Mouse (Mus musculus): ENCODE results near the gene Odaph. TPM values are rescaled to one million over a fixed set of nuclear protein-coding genes. Genes with fewer than 3 reads are reported as not detected.

The Odaph gene
- polyA plus RNA-seq, 1 experiment from 2014 or later = not detected

DNA sequence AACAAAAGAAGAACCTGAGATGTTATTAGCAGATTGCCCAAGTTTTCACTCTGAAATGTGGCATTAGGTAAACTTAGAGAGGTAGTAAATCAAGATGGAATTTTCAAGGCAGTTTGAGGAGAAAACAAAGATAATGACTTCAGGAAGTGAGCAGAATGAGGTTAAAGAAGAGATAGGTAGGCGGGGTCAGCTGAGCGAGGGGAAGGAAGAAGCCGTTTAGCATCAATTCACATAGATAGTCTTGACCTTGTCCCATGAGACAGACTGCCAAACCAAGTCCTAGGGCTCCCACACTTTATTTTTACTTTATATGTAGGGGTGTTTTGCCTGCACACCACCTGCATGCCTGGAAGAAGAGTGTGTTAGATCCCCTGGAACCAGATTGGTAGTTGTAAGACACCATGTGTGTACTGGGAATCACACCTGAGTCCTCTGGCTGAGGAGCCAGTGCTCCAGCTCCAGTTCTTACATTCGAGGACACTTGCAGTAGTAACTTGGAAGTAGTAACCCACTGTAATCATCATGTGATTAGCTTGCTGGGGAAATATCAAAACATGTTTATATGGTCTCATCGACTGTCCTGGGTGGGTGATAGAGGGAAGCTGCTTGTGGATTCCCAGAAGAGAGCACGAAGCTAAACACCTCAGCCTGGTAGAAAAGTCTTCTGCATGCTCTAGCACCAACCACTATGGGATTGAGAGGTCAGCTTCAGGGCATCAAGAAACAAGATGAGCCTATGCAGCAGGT is 4.1 kb downstream of the Odaph start:
- no peak for ATAC-seq (ENCODE audit: insufficient number of reproducible peaks, insufficient read depth, low FRiP score, low read depth)
- Histone ChIP-seq H3K36me3 (ENCODE audit: control insufficient read depth, insufficient read depth, low read length) (no peaks in the 10 kb centered on the region), H3K27ac (replicated peaks in 1 of 2; ENCODE audit: control insufficient read depth in 1 of 2, insufficient read depth in 1 of 2, low read depth in 2 of 2, low read length in 2 of 2) (no peak overlapping the region), H3K4me3 (ENCODE audit: control insufficient read depth in 1 of 2, insufficient read depth in 1 of 2, low read depth in 1 of 2, low read length in 2 of 2) (no peak overlapping the region), H3K9ac (ENCODE audit: low read length) (no peak overlapping the region), H3K27me3 (ENCODE audit: control insufficient read depth, insufficient read depth, low read length) (no peaks in the 10 kb centered on the region), H3K4me1 (ENCODE audit: control insufficient read depth in 2 of 2, insufficient read depth in 2 of 2, low read length in 2 of 2) (no peaks in the 10 kb centered on the region), H3K4me2 (ENCODE audit: low read length) (no peak overlapping the region), H3K9me3 (ENCODE audit: control insufficient read depth, low read length) (no peaks in the 10 kb centered on the region)
- WGBS = 75% methylated on average over 6 of the region's 6 CpGs

DNA sequence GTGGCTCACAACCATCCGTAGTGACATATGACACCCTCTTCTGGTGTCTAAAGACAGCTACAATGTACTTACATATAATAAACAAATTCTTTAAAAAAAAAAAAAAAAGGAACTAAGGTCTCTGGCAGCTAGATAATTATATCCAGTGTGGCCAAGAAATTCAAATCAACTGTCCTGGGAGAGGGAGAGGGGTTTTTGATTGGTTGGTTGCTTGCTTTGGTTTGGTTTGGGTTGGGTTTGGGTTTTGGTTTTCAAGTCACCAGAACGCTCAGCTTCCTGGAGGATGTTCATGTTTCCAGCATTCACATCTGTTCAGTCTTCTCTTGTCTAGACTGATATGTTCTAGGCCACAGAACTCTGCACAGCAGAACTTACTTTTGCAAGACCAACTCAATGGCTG is 5.8 kb downstream of the Odaph start:
- no peak overlapping the region for H3K4me2 ChIP-seq (ENCODE audit: low read length)
- H3K9me3 ChIP-seq (ENCODE audit: control insufficient read depth, low read length) = no peaks in the 10 kb centered on the region
- H3K4me1 ChIP-seq (ENCODE audit: control insufficient read depth in 2 of 2, insufficient read depth in 2 of 2, low read length in 2 of 2) = no peaks in the 10 kb centered on the region
- 83% methylated on average over 2 of the region's 2 CpGs for WGBS
- no peaks in the 10 kb centered on the region for H3K27me3 ChIP-seq (ENCODE audit: control insufficient read depth, insufficient read depth, low read length)
- H3K9ac ChIP-seq (ENCODE audit: low read length) = no peak overlapping the region
- H3K27ac ChIP-seq (replicated peaks in 1 of 2; ENCODE audit: control insufficient read depth in 1 of 2, insufficient read depth in 1 of 2, low read depth in 2 of 2, low read length in 2 of 2) = no peak overlapping the region
- ATAC-seq (ENCODE audit: insufficient number of reproducible peaks, insufficient read depth, low FRiP score, low read depth) = no peak
- no peak overlapping the region for H3K4me3 ChIP-seq (ENCODE audit: control insufficient read depth in 1 of 2, insufficient read depth in 1 of 2, low read depth in 1 of 2, low read length in 2 of 2)
- H3K36me3 ChIP-seq (ENCODE audit: control insufficient read depth, insufficient read depth, low read length) = no peaks in the 10 kb centered on the region

DNA sequence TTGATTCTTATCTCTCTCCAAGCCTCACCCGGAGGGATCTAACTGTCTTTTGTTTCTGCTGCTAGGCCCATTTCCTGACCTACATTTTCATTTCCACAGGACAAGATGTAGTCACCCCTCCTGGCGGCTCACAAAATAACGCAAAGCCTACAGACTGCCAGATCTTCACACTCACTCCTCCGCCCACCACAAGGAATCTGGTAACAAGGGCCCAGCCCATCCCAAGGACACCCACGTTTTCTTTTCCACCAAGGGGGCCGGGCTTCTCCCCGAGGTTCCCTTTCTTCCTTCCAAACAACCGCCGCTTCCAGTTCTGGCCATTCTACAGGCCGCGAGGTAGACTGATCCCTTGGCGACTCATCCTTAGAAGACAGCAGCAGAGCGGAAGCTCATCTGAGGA is 7.3 kb downstream of the Odaph start:
- Histone ChIP-seq H3K4me1 (ENCODE audit: control insufficient read depth in 2 of 2, insufficient read depth in 2 of 2, low read length in 2 of 2) (no peaks in the 10 kb centered on the region), H3K9me3 (ENCODE audit: control insufficient read depth, low read length) (peaks cover 11% of the 10 kb centered on the region), H3K4me2 (ENCODE audit: low read length) (no peak overlapping the region), H3K27ac (replicated peaks in 1 of 2; ENCODE audit: control insufficient read depth in 1 of 2, insufficient read depth in 1 of 2, low read depth in 2 of 2, low read length in 2 of 2) (no peak overlapping the region), H3K27me3 (ENCODE audit: control insufficient read depth, insufficient read depth, low read length) (no peaks in the 10 kb centered on the region), H3K4me3 (ENCODE audit: control insufficient read depth in 1 of 2, insufficient read depth in 1 of 2, low read depth in 1 of 2, low read length in 2 of 2) (no peak overlapping the region), H3K36me3 (ENCODE audit: control insufficient read depth, insufficient read depth, low read length) (no peaks in the 10 kb centered on the region), H3K9ac (ENCODE audit: low read length) (no peak overlapping the region)
- WGBS = 52% methylated on average over 13 of the region's 13 CpGs
- ATAC-seq (ENCODE audit: insufficient number of reproducible peaks, insufficient read depth, low FRiP score, low read depth) = no peak

DNA sequence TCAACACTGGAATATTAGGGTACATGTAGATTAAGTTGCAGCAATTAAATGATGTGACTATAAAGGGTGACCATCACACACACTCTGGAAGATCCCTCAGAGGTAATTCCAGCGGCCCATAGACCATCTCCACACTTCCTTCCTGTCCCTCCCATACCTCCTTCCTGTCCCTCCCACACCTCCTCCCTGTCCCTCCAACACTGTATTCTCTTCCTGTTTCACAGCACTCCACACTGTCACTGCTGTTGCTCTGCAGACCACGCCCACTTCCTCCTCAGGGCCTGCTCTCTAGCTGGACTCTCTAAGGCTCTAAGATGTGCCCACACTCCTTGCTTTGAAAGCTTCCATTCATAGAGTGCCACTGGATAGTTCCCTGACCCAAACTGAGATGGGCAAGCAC is 13.5 kb downstream of the Odaph start:
- H3K27me3 ChIP-seq (ENCODE audit: control insufficient read depth, insufficient read depth, low read length) = no peaks in the 10 kb centered on the region
- H3K27ac ChIP-seq (replicated peaks in 1 of 2; ENCODE audit: control insufficient read depth in 1 of 2, insufficient read depth in 1 of 2, low read depth in 2 of 2, low read length in 2 of 2) = no peak overlapping the region
- H3K4me2 ChIP-seq (ENCODE audit: low read length) = no peak overlapping the region
- no peaks in the 10 kb centered on the region for H3K4me1 ChIP-seq (ENCODE audit: control insufficient read depth in 2 of 2, insufficient read depth in 2 of 2, low read length in 2 of 2)
- no peak for ATAC-seq (ENCODE audit: insufficient number of reproducible peaks, insufficient read depth, low FRiP score, low read depth)
- H3K36me3 ChIP-seq (ENCODE audit: control insufficient read depth, insufficient read depth, low read length) = no peaks in the 10 kb centered on the region
- 45% methylated on average over 2 of the region's 2 CpGs for WGBS
- H3K9ac ChIP-seq (ENCODE audit: low read length) = no peak overlapping the region
- H3K9me3 ChIP-seq (ENCODE audit: control insufficient read depth, low read length) = peaks cover 13% of the 10 kb centered on the region
- no peak overlapping the region for H3K4me3 ChIP-seq (ENCODE audit: control insufficient read depth in 1 of 2, insufficient read depth in 1 of 2, low read depth in 1 of 2, low read length in 2 of 2)

DNA sequence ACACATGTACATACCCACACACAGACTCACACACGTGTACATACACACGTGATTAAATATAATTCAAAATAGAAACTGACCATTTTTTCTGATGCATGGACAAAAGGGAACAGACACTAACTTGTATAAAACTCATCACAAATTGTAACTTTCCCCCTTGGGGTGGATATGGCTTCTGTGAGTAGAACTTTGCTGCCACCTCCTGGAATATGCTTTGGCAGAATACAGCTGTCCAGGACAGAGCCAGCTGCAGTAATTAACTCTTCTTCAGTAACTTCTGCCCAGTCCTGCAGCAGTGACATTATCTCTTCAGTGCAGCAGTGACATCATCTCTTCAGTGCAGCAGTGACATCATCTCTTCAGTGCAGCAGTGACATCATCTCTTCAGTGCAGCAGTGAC is 15.7 kb downstream of the Odaph start:
- H3K4me2 ChIP-seq (ENCODE audit: low read length) = no peak overlapping the region
- no peak overlapping the region for H3K4me3 ChIP-seq (ENCODE audit: control insufficient read depth in 1 of 2, insufficient read depth in 1 of 2, low read depth in 1 of 2, low read length in 2 of 2)
- ATAC-seq (ENCODE audit: insufficient number of reproducible peaks, insufficient read depth, low FRiP score, low read depth) = no peak
- H3K4me1 ChIP-seq (ENCODE audit: control insufficient read depth in 2 of 2, insufficient read depth in 2 of 2, low read length in 2 of 2) = no peaks in the 10 kb centered on the region
- H3K9ac ChIP-seq (ENCODE audit: low read length) = no peak overlapping the region
- no peaks in the 10 kb centered on the region for H3K27me3 ChIP-seq (ENCODE audit: control insufficient read depth, insufficient read depth, low read length)
- peaks cover 13% of the 10 kb centered on the region for H3K9me3 ChIP-seq (ENCODE audit: control insufficient read depth, low read length)
- H3K27ac ChIP-seq (replicated peaks in 1 of 2; ENCODE audit: control insufficient read depth in 1 of 2, insufficient read depth in 1 of 2, low read depth in 2 of 2, low read length in 2 of 2) = no peak overlapping the region
- WGBS = 50% methylated on average over 2 of the region's 2 CpGs
- H3K36me3 ChIP-seq (ENCODE audit: control insufficient read depth, insufficient read depth, low read length) = no peaks in the 10 kb centered on the region

DNA sequence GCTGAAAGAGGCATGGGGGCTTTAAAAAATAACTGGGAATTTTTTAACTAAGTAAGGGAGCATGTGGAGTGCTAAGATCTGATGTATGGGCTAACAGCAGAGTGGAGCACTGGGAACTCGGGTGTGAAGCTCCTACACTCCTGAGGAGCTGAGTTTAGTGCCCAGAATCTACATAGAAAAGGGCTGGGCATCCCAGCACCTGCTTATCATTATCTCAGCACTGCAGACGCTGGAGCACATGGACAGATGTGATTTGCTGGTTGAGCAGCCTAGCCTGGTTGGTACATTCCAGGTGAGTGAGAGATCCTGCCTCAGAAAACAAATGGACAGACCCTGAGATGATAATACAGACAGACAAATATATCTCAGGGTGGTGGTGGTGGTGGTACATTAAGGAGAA is 22.6 kb downstream of the Odaph start:
- Histone ChIP-seq H3K27ac (replicated peaks in 1 of 2; ENCODE audit: control insufficient read depth in 1 of 2, insufficient read depth in 1 of 2, low read depth in 2 of 2, low read length in 2 of 2) (no peak overlapping the region), H3K9me3 (ENCODE audit: control insufficient read depth, low read length) (no peaks in the 10 kb centered on the region), H3K4me1 (ENCODE audit: control insufficient read depth in 2 of 2, insufficient read depth in 2 of 2, low read length in 2 of 2) (no peaks in the 10 kb centered on the region), H3K36me3 (ENCODE audit: control insufficient read depth, insufficient read depth, low read length) (no peaks in the 10 kb centered on the region), H3K4me2 (ENCODE audit: low read length) (no peak overlapping the region), H3K9ac (ENCODE audit: low read length) (no peak overlapping the region), H3K4me3 (ENCODE audit: control insufficient read depth in 1 of 2, insufficient read depth in 1 of 2, low read depth in 1 of 2, low read length in 2 of 2) (no peak overlapping the region), H3K27me3 (ENCODE audit: control insufficient read depth, insufficient read depth, low read length) (no peaks in the 10 kb centered on the region)
- ATAC-seq (ENCODE audit: insufficient number of reproducible peaks, insufficient read depth, low FRiP score, low read depth) = no peak
- 28% methylated on average over 2 of the region's 2 CpGs for WGBS

DNA sequence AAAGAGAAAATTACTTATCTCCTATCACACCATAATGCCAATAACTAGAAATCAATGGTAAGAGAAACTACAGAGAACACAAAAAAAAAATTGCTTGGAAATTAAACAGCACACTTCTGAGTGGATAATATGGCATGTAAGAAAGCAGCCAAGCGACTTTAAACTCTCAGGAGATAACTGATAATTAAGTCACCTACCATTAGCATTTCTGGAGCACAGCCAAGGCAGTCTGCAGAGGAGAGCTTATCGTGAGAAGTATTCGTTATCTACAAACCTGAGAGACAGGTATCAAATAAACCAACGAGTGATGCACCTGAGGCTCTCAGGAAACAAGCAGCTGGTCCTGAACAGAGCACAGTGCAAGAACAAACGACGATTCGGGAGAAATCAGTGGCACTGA is 24.5 kb downstream of the Odaph start:
- no peak for ATAC-seq (ENCODE audit: insufficient number of reproducible peaks, insufficient read depth, low FRiP score, low read depth)
- Histone ChIP-seq H3K4me3 (ENCODE audit: control insufficient read depth in 1 of 2, insufficient read depth in 1 of 2, low read depth in 1 of 2, low read length in 2 of 2) (no peak overlapping the region), H3K36me3 (ENCODE audit: control insufficient read depth, insufficient read depth, low read length) (no peaks in the 10 kb centered on the region), H3K4me2 (ENCODE audit: low read length) (no peak overlapping the region), H3K9ac (ENCODE audit: low read length) (no peak overlapping the region), H3K27me3 (ENCODE audit: control insufficient read depth, insufficient read depth, low read length) (no peaks in the 10 kb centered on the region), H3K9me3 (ENCODE audit: control insufficient read depth, low read length) (no peaks in the 10 kb centered on the region), H3K4me1 (ENCODE audit: control insufficient read depth in 2 of 2, insufficient read depth in 2 of 2, low read length in 2 of 2) (no peaks in the 10 kb centered on the region), H3K27ac (replicated peaks in 1 of 2; ENCODE audit: control insufficient read depth in 1 of 2, insufficient read depth in 1 of 2, low read depth in 2 of 2, low read length in 2 of 2) (no peak overlapping the region)
- WGBS = 49% methylated on average over 7 of the region's 7 CpGs

DNA sequence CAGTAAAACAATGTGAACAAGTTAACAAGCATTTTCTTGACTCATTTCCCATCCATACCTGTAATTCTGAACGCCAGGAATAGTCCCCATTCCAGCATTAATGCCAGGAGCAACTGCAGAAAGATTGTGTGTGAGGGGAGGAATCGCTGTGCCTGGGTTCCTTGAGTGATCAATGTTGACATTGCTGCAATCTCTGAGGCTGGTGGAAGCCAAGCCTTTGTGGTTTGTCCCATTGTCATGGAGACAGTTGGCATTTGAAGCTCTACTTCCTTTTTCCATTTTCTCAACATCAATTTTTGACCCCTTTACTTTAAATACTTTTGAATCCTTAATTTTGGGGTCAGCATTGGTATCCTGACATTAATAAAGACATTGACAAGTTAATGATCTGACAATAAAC is 32.7 kb downstream of the Odaph start:
- Histone ChIP-seq H3K9ac (ENCODE audit: low read length) (no peak overlapping the region), H3K36me3 (ENCODE audit: control insufficient read depth, insufficient read depth, low read length) (no peaks in the 10 kb centered on the region), H3K4me1 (ENCODE audit: control insufficient read depth in 2 of 2, insufficient read depth in 2 of 2, low read length in 2 of 2) (peaks cover 0 to 2% of the 10 kb centered on the region in 2 experiments; a peak in 1 of 4 replicates), H3K4me2 (ENCODE audit: low read length) (no peak overlapping the region), H3K9me3 (ENCODE audit: control insufficient read depth, low read length) (no peaks in the 10 kb centered on the region), H3K4me3 (ENCODE audit: control insufficient read depth in 1 of 2, insufficient read depth in 1 of 2, low read depth in 1 of 2, low read length in 2 of 2) (no peak overlapping the region), H3K27me3 (ENCODE audit: control insufficient read depth, insufficient read depth, low read length) (no peaks in the 10 kb centered on the region), H3K27ac (replicated peaks in 1 of 2; ENCODE audit: control insufficient read depth in 1 of 2, insufficient read depth in 1 of 2, low read depth in 2 of 2, low read length in 2 of 2) (no peak overlapping the region)
- WGBS = 55% methylated on average over 2 of the region's 2 CpGs
- no peak for ATAC-seq (ENCODE audit: insufficient number of reproducible peaks, insufficient read depth, low FRiP score, low read depth)
